Mouse (Mus musculus) layer of hippocampus, adult 6 months (tissue): Measurements from ENCODE around the gene Lrr1. TPM values are rescaled to one million over a fixed set of nuclear protein-coding genes. Genes with fewer than 3 reads are reported as not detected.

Experiments
- long read RNA-seq, 2 experiments: library from polyadenylated mRNA; unstranded; transcript quantifications; one replicate each; pipeline ENCODE4 v2.0.0; 2019 to 2020
- microRNA-seq: library from miRNA; unstranded; fragments of <30 nt; microRNA quantifications from one replicate; pipeline ENCODE4 v1.2.0, GENCODE M21; 2020
- polyA plus RNA-seq: library from polyadenylated mRNA; unstranded; fragments of <200 nt; fragmentation: Nextera tagmentation; gene quantifications from 2 replicates; pipeline ENCODE4 v1.2.3, GENCODE M21; 2021

The Lrr1 gene
- polyA plus RNA-seq, result 0.16 TPM in 1 of 2 replicates, not detected in the other
- long read RNA-seq, experiment 1, result 0 reads
- long read RNA-seq, experiment 2, result 0 reads

GRCm38 (mm10) chr12:69168461-69169106, at the start of gene Lrr1:
Gene Lrr1, plus strand, starts transcription at chr12:69168814.

GRCm38 (mm10) chr12:69158765-69159577, 9.6 kb upstream of the Lrr1 start, which contains the start of gene Rps29:
Gene Rps29, minus strand, starts transcription at chr12:69159186.

GRCm38 (mm10) chr12:69183583-69184308, 15.1 kb downstream of the Lrr1 start, which contains the start of the genes Rpl36al and Mgat2:
Gene Rpl36al, minus strand, starts transcription at chr12:69184083.
Gene Mgat2, plus strand, starts transcription at chr12:69184157.

GRCm38 (mm10) chr12:69196444-69197377, 28.1 kb downstream of the Lrr1 start, which contains the start of gene Gm49383:
Gene Gm49383, minus strand, starts transcription at chr12:69197104.

GRCm38 (mm10) chr12:69198164-69198535, 29.5 kb downstream of the Lrr1 start, which contains the start of gene Dnaaf2:
Gene Dnaaf2, minus strand, starts transcription at chr12:69198429.

GRCm38 (mm10) chr12:69204052-69204833, 35.6 kb downstream of the Lrr1 start, which contains the start of gene Gm49384:
Gene Gm49384, minus strand, starts transcription at chr12:69204267.

GRCm38 (mm10) chr12:69227776-69228466, 59.3 kb downstream of the Lrr1 start, which contains the start of gene Pole2:
Gene Pole2, minus strand, starts transcription at chr12:69228195.

Small RNA genes within 50 kb of the gene (microRNA-seq; reads per million reads assigned to microRNA genes)
- gene Gm47287 (not detected), gene Gm47295 (1.1 reads per million)

Other genes starting within 250 kb of the Lrr1 start
- 7,577 and 7,931 TPM in 2 replicates for gene Rps29, start 9.6 kb upstream of the Lrr1 start, polyA plus RNA-seq
- 696 and 750 TPM in 2 replicates for gene Rpl36al, start 15.3 kb downstream of the Lrr1 start, polyA plus RNA-seq
- 37.3 and 37.7 TPM in 2 replicates for gene Mgat2, start 15.3 kb downstream of the Lrr1 start, polyA plus RNA-seq
- 2.6 and 3.3 TPM in 2 replicates for gene Gm49383, start 28.3 kb downstream of the Lrr1 start, polyA plus RNA-seq
- 5.2 and 7.0 TPM in 2 replicates for gene Dnaaf2, start 29.6 kb downstream of the Lrr1 start, polyA plus RNA-seq
- 1.2 and 2.5 TPM in 2 replicates for gene Gm49384, start 35.5 kb downstream of the Lrr1 start, polyA plus RNA-seq
- gene Pole2, start 59.4 kb downstream of the Lrr1 start, polyA plus RNA-seq, result 0.28 and 0.60 TPM in 2 replicates
- gene Klhdc1, start 72.4 kb downstream of the Lrr1 start, polyA plus RNA-seq, result 24.0 and 31.1 TPM in 2 replicates
- gene Klhdc2, start 127.9 kb downstream of the Lrr1 start, polyA plus RNA-seq, result 113 and 121 TPM in 2 replicates
- gene Nemf, start 188.4 kb downstream of the Lrr1 start, polyA plus RNA-seq, result 22.6 and 26.2 TPM in 2 replicates
- gene Arf6, start 203.3 kb downstream of the Lrr1 start, polyA plus RNA-seq, result 11.7 and 12.5 TPM in 2 replicates
- gene Gm9887, start 203.6 kb downstream of the Lrr1 start, polyA plus RNA-seq, result 0.70 and 1.0 TPM in 2 replicates